Mouse (Mus musculus) erythroid progenitor cell, adult 5-6 weeks (primary cell): ENCODE data around the gene Galnt5. TPM values are rescaled to one million over a fixed set of nuclear protein-coding genes. Genes with fewer than 3 reads are reported as not detected.

ENCODE experiments used
- total RNA-seq, 2 experiments: library from RNA; stranded (forward) in 1 of 2; stranded (reverse) in 1 of 2; fragments of 150-400 nt in 1 of 2; fragments of 186-747, 209-891 nt in 1 of 2; gene quantifications; 2 replicates each; pipeline versions ENCODE4 v1.2.3 to v1.2.4; 2015 to 2017; ENCODE audit warnings: low replicate concordance in 2 of 2

The Galnt5 gene
- total RNA-seq, 2 experiments from 2014 or later: not detected

Other genes starting within 250 kb of the Galnt5 start
- not detected in 2 replicates for gene Ermn, start 55.0 kb downstream of the Galnt5 start, total RNA-seq (2015; ENCODE audit: low replicate concordance)
- gene Ermn, start 55.0 kb downstream of the Galnt5 start, total RNA-seq (2017; ENCODE audit: low replicate concordance): not detected in 2 replicates
- gene Cytip, start 197.6 kb downstream of the Galnt5 start, total RNA-seq (2015; ENCODE audit: low replicate concordance): 15.9 and 16.3 TPM in 2 replicates
- 21.9 and 32.7 TPM in 2 replicates for gene Cytip, start 197.6 kb downstream of the Galnt5 start, total RNA-seq (2017; ENCODE audit: low replicate concordance)